Mouse (Mus musculus): Measurements from ENCODE around the gene Peak1.

The Peak1 gene

DNA sequence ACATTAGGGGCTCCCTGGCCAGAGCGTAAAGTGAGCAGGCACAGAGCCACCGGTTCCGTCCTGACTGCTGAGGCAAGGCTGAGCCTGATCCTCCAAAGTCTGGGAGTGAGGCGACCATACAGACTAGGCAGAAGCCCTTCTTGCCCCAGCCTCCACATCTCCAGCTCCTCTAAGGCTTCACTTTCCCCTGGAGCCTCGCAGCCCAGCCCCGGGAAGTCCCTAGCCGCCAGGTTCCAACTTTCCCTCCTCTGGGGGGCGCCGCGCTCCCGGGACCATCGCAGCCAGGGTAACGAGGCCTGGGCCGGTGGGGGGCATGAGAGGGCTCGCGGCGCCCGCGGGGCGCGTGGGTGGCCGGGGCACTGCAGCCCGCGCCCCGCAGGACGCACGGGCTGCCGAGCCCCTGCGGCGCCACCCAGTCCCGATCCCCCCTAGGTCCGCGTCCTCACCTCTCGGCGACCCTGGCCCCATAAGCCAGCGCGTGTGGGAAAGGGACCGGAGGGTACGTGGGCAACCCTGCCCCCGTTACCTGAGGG lies 386 bp downstream of the Peak1 start:
- ATAC-seq (ENCODE audit: insufficient number of reproducible peaks, low FRiP score, low TSS enrichment): peak; percentile 56

DNA sequence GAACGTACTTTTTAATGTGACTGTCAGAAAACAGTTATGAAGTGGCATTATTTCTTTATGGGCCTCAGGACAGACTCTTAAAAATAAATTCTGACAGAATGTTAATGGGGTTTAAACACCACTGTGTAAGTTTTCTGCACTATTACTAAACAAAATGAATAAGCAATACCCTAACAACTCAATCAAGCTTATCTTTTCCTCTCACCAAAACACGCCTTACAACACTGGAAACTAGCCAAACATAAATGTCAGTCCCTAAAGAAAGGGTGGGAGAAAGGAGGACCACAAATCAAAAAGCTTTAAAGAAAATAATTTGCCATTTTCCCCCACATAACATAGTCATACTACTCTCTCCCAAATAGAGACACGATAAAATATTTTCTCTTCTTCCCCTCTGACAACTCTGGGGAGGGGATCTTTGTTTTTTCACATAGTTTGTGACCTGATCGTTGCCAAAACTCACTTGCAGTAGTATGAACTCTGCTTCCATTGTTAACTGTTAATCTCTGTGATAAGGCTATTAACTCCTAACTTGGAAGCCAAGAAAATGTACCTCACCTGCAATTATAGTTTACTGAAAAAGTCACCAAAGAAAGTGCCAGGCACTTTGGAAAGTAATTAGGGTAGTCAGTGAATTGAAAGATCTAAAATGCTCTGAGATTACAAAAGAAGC lies 1.8 kb downstream of the Peak1 start:
- ATAC-seq (ENCODE audit: insufficient number of reproducible peaks, low FRiP score, low TSS enrichment): no peak

DNA sequence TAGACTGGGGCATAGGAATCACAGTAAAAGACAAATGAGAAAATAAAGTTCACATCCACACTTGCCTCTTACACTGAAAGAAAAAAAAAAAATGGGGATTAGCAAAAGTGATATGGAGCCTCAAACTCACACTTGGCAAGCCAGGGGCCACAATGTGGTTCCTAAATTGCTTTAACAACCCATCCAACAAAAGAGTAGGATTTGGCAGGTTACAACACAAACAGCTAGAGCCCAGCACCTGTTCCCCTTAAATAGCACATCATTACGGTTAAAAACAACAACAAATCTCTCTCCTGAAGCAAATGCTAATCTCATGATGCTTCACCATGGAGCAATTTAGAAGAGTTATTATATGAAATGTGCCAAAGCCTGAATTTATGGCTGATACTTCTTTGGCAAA lies 2.5 kb downstream of the Peak1 start:
- ATAC-seq (ENCODE audit: insufficient number of reproducible peaks, low FRiP score, low TSS enrichment): no peak

DNA sequence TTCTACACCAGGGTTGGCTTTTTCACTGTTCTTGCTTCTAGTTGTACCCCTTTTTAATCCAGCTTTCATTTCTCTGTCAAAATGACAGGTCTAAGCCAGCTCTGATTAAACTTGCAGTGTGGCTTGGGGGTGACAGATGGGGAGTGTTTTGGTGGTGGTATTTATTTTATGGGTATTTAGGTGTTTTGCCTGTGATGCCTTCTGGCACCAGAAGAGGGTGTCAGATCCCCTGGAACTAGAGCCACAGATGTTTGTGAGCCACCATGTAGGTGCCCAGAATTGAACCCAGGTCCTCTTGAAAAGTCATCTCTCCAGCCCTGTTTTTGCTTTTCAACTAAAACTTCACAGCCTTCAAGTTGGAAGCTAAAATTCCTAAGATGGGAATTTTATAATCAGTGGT lies 3.5 kb downstream of the Peak1 start:
- no peak for ATAC-seq (ENCODE audit: insufficient number of reproducible peaks, low FRiP score, low TSS enrichment)

DNA sequence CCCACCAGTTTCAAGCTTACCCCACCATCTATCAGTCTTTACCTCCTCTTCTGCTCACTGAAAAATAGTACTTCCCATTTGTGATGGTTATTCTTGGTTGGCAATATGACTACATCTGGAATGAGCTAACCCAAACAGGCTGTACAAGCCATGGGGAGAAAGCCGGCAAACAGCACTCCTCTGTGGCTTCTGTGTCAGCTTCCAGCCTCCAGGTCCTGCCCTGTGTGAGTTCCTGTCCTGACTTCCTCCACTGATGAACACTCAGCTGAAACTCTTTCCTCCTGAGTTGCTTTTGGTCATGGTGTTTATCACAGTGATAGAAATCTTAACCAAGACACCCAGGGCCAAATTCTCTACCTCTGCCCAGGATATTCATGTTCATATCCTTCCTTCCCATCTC lies 5.2 kb downstream of the Peak1 start:
- no peak for ATAC-seq (ENCODE audit: insufficient number of reproducible peaks, low FRiP score, low TSS enrichment)

DNA sequence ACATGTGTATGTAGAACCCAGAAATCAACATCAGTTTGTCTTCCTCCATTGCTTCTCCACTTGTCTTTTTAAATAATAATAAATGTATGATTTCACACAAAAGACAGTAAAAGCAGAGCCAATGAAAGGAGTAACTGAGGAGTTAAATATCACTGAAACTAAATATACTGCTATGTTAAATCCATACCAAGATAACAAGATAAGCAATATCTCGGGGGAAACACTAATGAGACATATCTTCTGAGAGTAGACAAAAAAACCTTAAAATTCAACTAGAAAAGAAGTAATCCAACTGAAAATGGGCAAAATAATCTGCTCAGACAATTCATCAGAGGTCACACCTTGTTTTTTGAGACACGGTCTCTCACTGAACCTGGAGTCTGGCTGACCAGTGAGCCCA lies 7.9 kb downstream of the Peak1 start:
- ATAC-seq (ENCODE audit: insufficient number of reproducible peaks, low FRiP score, low TSS enrichment): no peak

DNA sequence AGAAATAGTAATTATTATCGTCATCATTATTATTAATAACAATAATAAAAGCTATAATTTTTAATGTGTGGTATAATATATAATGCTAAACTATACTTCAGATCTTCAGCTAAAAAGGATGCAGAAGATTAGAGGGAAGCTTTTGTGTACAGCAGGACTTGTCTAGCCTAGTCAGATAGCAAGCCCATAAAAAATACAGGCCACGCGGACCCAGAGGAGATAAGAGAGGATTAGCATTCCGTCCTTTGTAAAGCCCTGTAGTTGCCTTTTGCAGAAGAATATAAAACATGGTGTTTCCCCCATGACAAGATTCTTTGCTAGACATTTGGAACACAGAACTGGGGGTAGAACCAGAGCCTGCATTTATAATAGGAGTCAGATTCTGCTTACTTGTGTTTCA lies 13.2 kb downstream of the Peak1 start:
- ATAC-seq (ENCODE audit: insufficient number of reproducible peaks, low FRiP score, low TSS enrichment): no peak

DNA sequence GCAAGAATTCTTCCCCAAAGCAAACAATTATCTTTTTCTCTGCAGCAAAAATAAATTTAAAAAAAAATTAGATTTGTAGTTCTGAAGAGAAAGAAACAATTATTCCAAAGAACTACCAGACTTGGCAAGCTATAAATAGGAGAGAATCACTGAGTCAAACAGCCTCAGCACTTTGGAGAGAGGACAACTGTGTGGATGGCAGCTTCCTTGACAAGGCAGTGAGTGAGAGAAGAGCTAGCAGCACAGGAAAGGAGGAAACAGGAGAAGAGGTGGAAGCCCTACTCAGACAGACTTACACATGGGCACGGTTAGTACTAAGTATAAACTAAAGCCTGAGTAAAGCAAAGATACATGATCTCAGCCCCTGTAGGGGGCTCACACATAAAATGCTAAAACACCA lies 21.6 kb downstream of the Peak1 start:
- no peak for ATAC-seq (ENCODE audit: insufficient number of reproducible peaks, low FRiP score, low TSS enrichment)

DNA sequence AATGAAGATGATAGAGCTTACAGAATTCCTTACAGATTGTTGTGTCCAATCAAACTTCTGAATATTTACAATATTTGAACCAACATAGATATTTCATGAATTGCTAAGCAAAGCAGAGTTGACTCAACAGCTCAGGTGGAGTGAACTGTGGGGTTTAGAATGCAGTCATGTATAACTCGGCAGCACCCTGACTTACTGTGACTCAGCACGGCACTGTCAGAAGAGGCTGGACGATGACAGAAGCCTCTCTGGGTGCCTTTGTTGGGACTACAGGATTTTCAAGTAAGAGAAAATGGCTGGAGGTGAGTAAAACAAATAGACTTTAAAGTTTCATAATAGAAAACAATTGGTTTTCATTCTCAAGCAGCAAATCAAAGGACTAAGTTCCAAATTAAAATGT lies 25.0 kb downstream of the Peak1 start:
- ATAC-seq (ENCODE audit: insufficient number of reproducible peaks, low FRiP score, low TSS enrichment): no peak

DNA sequence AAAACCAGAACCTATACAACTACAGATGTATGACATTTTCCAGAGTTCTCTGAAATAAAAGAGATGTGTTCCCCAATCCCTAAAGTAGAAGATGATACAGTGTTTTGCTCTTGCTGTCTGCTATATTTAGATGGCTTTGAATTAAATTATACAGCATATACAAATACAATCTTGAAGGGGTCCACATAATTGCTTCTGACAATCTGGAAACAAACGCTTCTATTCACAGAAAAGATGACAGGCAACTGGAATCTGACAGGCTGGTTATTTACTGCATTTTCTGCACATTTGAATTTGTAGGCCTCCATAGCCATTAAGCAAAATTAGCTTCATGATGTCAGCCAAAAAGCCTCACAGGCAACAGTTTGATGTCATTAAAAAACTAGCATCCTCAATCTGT lies 35.1 kb downstream of the Peak1 start:
- no peak for ATAC-seq (ENCODE audit: insufficient number of reproducible peaks, low FRiP score, low TSS enrichment)

DNA sequence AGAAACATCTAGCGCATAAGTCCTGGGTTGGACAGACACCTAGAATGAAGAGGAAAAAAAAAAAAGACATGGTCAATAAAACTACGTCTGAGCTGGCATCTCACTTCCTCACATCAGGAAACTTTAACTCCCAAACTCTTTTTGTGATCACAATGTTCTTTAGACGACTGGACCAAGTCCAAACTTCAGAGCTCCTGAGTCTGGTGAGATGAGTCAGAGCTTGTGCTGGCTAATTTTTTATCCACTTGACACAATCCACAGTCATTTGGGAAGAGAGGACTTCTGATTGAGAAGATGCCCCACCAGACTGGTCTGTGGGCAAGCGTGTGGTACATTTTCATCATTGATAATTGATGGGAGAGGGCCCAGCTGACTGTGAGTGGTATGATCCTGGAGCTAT lies 43.5 kb downstream of the Peak1 start:
- ATAC-seq (ENCODE audit: insufficient number of reproducible peaks, low FRiP score, low TSS enrichment): no peak

DNA sequence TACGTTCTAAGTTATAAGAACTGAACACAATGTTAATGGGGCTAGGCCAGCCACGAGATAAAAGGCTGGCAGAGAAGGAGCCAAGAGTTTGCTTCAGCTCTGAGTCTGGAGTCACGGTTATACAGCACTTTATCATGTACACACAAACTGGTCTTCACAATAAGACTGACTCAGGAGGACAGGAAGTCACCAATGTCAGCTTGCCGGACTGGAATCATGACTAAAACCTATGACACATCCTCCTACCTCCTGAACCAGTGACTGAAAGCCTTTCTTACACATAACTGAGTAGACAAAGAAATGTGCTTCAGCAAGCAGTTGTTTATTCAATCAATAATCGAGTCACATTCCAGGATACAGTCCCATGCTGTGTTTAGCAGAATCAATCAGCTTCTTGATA lies 47.2 kb downstream of the Peak1 start:
- no peak for ATAC-seq (ENCODE audit: insufficient number of reproducible peaks, low FRiP score, low TSS enrichment)

DNA sequence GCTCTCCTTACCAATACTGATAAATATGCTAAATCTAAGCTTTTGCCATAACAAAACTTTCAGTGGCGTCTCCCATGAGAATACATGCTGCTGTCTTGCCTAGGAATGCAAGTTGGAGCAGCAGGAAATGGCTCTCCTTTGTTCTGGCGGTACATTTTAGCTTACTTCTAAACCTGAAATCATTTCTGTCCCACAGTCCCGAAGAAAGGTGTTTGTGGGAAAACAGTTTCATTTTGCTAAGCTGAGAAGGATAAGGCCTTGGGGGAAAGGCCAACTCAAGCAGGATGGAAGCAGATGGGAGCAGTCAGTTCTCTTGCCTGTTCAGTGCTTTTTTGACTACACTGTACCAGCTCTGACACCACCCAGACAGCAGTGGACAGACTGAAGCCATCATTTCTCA lies 49.1 kb downstream of the Peak1 start:
- ATAC-seq (ENCODE audit: insufficient number of reproducible peaks, low FRiP score, low TSS enrichment): no peak

DNA sequence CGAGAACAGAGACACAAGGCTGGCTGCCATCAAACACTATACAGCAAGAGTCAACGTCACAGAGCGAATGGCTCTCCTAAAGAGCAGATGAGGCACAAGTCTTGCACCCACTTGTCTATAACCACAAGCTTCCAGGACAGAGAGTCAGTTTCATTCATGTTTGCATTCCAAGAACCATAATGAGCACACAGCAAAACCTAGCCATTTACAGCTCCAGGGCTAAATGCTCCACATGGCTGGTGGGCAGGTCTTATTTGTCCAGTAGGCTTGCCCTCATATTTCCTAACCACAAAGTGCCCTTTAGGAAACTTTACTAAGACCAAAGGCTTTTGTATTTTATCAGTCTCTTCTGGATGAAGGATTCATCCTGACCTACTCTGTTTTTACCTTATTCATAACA lies 54.6 kb downstream of the Peak1 start:
- ATAC-seq (ENCODE audit: insufficient number of reproducible peaks, low FRiP score, low TSS enrichment): no peak

DNA sequence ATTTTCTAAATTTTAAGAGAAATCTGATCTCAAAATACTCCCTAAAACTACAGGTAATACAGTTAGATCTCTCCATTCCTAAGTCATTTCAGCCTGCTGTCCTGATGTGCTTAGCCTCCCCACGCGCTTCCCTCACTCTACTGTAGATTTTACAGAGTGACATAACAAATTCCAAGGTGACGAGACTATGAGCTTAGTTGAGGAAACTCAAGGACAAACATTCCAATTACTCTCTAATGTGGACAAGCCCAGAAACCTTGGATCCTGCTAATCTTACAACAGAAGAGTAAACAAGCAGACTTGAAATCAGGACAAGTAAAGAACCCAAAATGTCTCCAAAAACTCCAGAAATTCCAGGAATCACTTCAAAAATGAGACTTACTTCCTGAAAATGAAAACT lies 58.6 kb downstream of the Peak1 start:
- ATAC-seq (ENCODE audit: insufficient number of reproducible peaks, low FRiP score, low TSS enrichment): no peak

DNA sequence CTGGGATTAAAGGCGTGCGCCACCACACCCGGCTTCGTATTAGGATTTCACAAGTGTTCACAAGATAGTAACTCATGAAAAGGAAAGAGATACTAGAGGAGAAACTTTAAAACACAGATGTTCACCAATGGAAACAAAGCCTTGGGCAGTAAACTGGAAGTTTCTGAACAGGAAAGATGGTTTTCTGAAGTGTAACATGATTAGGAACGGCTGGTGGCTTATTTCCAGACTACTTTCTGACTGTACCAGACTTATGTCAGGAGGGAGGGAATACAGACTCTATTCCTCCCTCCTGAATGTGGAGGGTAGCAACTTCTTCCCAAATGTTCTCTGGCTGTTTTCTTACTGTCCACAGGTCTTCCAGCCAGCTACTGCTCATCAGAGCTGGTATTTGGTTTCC lies 62.7 kb downstream of the Peak1 start:
- no peak for ATAC-seq (ENCODE audit: insufficient number of reproducible peaks, low FRiP score, low TSS enrichment)

DNA sequence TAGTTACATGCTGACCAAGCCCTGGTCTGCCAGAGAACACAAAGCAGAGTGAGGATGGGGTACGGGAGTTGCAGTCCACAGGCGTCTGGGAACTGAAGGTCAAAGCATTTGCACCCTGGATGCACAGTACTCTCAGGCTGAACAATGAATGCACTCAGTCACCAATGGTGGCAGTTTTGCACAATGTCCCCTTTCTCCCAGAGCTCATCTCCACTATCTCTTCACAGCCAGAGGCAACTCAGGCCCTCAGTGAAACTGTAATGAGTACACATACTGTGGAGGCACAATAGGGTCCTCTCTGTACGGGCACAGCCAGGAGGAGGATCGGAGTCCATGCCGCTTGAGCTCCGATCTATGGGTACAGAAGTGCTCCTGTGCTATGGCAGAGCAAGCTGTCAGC lies 71.5 kb downstream of the Peak1 start:
- ATAC-seq (ENCODE audit: insufficient number of reproducible peaks, low FRiP score, low TSS enrichment): no peak

DNA sequence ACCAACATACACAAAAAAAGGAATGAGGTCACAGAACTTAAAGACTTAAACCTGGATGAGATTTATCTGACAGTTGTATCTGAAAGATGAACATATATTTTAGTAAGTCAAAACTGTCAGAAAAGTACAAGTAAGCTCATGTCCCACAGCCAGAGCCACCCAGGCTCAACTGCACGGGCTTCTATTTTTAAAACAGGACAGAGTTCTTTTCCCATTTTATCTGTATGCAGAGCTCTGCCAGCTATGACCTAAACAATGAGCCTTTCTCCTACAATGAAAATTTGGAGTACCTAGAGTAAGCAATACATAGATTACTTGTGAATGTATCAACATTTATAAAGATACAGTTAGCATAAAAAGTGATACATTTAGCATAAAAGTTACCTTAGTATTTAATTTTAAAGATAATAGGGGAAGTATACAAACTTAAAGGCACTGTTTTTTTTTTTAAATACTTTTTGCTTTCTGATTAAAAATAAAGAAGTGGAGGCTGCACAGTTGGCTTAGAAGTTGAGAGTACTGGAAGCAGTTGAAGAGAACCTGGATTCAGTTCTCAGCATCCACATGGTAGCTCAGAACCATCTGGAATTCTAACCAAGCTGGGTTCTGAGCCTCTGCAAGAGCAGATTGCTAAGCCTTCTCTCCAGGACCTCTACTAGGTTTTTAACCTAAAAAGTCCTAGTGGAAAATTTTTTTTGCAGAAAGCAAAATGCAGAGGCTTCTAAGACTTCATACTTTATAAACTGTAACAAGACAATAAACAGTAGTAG lies 78.3 kb downstream of the Peak1 start:
- ATAC-seq (ENCODE audit: insufficient number of reproducible peaks, low FRiP score, low TSS enrichment): no peak

DNA sequence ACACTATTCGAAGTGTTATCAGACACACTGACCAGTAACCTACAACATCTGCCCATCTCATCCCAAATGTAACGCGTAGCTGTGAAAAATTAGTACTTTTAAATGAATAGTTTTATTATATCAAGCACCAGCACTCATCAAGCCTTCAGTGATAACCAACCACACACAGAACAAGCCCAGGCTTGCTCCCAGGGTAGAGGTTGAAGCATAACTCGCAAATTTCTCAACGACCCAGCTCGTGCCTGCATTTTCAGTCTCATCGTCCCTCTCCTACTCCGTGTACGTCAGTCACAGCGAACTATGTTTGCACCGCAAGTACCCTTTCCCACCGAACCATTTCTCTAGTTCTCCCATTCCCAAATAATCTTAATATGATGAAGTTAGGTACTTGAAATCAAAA lies 83.5 kb downstream of the Peak1 start:
- no peak for ATAC-seq (ENCODE audit: insufficient number of reproducible peaks, low FRiP score, low TSS enrichment)

DNA sequence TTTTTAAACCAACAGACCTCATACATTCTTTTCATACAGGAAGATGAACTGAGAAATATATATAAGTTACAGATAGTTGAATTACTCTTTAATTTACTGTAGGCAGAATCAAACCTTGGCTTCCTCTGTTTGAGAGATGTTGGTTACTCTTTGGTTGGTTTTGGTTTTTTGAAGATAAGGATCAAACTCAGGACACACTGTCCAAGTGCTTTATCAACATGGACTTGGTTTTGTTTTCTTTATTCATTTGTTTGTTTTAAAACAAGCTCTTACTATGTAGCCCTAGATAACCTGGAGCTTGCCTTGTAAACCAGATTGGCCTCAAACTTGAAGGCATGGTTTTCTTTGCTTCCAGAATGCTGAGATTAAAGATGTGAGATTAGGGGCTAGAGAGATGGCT lies 85.1 kb downstream of the Peak1 start:
- no peak for ATAC-seq (ENCODE audit: insufficient number of reproducible peaks, low FRiP score, low TSS enrichment)

DNA sequence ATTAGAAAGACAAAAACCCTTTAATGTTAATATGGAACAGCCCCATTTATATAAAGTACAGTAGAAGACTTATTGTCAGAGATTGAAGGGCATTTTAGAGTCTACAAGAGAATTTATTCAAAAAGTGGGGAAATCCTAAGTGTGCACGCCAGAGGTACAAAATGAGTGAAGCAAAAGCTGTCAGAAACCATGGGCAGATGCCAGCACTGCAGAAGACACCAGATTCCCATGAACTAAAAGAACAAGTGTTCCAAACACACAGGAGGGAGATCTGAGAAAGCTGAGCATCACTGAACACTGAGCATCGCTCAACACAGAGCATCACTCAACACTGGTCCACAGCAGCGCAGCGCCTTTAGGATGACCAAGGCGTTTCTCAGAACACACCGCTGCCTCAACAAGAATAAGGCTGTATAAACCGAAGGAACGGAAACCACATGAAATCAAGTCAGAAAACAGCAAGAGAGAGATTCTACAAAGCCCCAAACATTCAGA lies 91.3 kb downstream of the Peak1 start:
- ATAC-seq (ENCODE audit: insufficient number of reproducible peaks, low FRiP score, low TSS enrichment): no peak

DNA sequence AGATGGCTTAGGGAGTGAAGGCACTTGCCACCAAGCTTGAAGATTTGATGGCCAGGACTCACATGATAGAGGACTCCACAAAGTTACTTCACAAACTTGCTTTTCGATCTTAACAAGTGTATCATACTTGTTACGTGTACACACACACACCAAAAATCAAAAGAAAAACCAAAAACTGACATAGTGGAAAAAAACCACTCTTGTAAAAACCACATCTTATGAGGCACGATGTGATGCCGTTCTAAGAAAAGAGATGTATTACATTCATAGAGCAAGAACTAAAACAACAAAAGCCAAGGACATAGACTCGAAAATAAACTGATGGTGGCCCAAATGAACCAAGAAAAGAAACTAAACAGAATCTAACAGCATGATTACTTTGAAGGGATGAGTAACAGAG lies 92.1 kb downstream of the Peak1 start:
- no peak for ATAC-seq (ENCODE audit: insufficient number of reproducible peaks, low FRiP score, low TSS enrichment)
